Mouse (Mus musculus) lung, postnatal 0 days (tissue): Measurements from ENCODE around the gene Rasa2.

Source experiments
- CTCF ChIP-seq: IDR thresholded peaks from 2 replicates; pipeline ENCODE4 v1.5.1; 2016; ENCODE audit warnings: antibody characterized with exemption, mild to moderate bottlenecking
- EP300 ChIP-seq: IDR thresholded peaks from 2 replicates; pipeline ENCODE4 v1.6.1; 2016; ENCODE audit warnings: antibody characterized with exemption, mild to moderate bottlenecking, control low read depth

- TF ChIP-seq EP300 (no peak), CTCF (no peak)
Measured at GRCm38 (mm10) chr9:96674301-96674700, 42.9 kb upstream of the Rasa2 start.
